Mouse (Mus musculus): ENCODE measurements around the gene Hsd17b10. TPM values are rescaled to one million over a fixed set of nuclear protein-coding genes. Genes with fewer than 3 reads are reported as not detected.

Hsd17b10 gene
- 221 and 234 TPM in 2 replicates for polyA plus RNA-seq (2015; fragmentation: Nextera tagmentation; extraction: Ambion mirVana)

DNA sequence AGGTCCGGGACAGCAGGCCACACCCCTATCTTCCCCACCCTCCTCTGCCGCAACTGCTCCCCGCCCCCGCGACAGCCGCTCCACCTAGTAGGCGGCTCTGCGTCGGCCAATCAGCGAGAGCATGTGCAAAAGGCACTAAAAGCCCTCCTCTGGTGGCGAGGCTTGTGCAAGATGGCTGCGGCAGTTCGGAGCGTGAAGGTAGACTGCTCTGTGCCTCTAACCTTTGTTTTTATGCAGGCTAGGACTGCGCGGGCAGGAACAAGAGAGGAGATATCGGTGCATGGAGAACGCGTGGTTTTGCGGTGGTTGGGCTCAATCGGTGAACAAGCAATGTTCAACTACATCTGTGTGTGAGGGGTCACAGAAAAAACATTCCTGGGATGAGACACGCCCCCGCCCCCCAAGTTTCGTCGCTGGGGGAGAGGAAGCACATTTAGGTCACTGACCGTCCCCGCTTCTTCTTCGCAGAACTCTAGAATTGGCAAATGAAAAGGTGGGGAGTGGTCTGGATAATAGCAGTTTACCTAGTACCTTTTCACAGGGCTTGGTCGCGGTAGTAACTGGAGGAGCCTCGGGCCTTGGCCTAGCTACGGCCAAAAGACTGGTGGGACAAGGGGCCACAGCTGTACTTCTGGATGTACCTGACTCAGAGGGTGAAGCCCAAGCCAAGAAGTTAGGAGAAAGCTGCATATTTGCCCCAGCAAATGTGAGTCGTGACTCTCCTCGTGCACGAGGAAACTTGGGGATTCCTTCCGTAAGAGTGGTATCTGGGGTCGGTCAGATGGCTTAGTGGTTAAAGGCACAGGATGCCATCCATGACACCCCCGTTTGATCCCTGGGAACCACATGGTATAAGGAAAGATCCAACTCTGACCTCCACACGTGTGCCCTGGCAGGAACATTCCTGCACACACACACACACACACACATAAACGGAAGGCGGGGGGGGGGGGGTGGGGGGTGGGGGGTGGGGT is at the start of gene Hsd17b10:
Gene Hsd17b10 (plus strand): TSS at position 109 of the 974 bp plus-strand sequence.
- ATAC-seq (replicated peaks; ENCODE audit: extremely low read depth, insufficient read depth, low FRiP score): peak; percentile 97
- peak within 1 kb of the TSS; percentile 66 for H3K4me2 ChIP-seq (ENCODE audit: low read depth, low read length)
- H3K27ac ChIP-seq (ENCODE audit: low read length): peak within 1 kb of the TSS; percentile 71
- WGBS: 16% methylated on average over 41 of the region's 41 CpGs
- H3K9me3 ChIP-seq (replicated peaks; ENCODE audit: control insufficient read depth, low read length): no peaks in the 10 kb centered on the region
- peaks cover 5% of the 10 kb centered on the region; the same call in 1 of the 2 replicates for H3K27me3 ChIP-seq (ENCODE audit: control insufficient read depth, insufficient read depth, low read length)
- H3K36me3 ChIP-seq (ENCODE audit: control insufficient read depth, insufficient read depth): no peaks in the 10 kb centered on the region; the same call in 1 of the 2 replicates
- H3K4me3 ChIP-seq (ENCODE audit: low read length): peak within 1 kb of the TSS; percentile 63
- peak within 1 kb of the TSS; percentile 72 for H3K9ac ChIP-seq (ENCODE audit: low read length)
- H3K4me1 ChIP-seq (ENCODE audit: control insufficient read depth, insufficient read depth, low read length): no peaks in the 10 kb centered on the region

DNA sequence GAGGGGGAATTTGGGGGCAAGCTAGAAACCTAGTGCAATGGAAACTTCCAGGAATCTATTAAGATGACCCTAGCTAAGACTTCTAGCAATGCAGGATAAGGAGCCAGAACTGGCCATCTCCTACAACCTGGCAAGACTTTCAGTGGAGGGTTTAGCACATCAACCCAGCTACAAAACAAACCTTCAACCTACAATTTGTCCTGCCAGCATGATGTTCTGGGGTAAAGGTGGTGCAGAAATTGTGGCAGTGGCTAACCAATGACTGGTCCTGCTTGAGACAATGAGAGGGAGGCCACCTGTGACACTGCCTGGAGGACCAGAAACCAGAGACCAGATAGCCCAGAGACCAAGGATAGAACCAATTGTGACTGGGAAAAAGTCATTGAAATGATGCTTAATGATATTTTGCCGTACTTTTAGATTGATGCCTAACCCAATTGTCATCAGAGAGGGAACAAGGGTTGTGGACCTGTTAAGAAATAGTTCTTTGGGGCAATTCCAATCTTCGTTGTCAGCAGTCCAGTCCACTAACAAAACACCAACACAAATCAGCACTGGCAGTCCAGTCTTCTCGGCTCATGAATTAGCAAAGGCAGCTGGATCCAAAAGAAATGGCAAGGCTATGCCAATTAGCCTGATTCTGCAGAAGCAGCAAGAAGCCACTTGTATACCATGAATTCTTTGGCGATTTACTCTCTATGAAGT is 2.5 kb upstream of the Hsd17b10 start:
- no peak overlapping the region for H3K4me3 ChIP-seq (ENCODE audit: low read length)
- ATAC-seq (replicated peaks; ENCODE audit: extremely low read depth, insufficient read depth, low FRiP score): no peak
- no peak overlapping the region for H3K9ac ChIP-seq (ENCODE audit: low read length)
- H3K27ac ChIP-seq (ENCODE audit: low read length): no peak overlapping the region
- peaks cover 11% of the 10 kb centered on the region; the same call in 1 of the 2 replicates for H3K27me3 ChIP-seq (ENCODE audit: control insufficient read depth, insufficient read depth, low read length)
- no peaks in the 10 kb centered on the region for H3K4me1 ChIP-seq (ENCODE audit: control insufficient read depth, insufficient read depth, low read length)
- no peaks in the 10 kb centered on the region for H3K9me3 ChIP-seq (replicated peaks; ENCODE audit: control insufficient read depth, low read length)
- no peaks in the 10 kb centered on the region for H3K36me3 ChIP-seq (ENCODE audit: control insufficient read depth, insufficient read depth)
- WGBS: 59% methylated on average over 4 of the region's 4 CpGs
- H3K4me2 ChIP-seq (ENCODE audit: low read depth, low read length): no peak overlapping the region

DNA sequence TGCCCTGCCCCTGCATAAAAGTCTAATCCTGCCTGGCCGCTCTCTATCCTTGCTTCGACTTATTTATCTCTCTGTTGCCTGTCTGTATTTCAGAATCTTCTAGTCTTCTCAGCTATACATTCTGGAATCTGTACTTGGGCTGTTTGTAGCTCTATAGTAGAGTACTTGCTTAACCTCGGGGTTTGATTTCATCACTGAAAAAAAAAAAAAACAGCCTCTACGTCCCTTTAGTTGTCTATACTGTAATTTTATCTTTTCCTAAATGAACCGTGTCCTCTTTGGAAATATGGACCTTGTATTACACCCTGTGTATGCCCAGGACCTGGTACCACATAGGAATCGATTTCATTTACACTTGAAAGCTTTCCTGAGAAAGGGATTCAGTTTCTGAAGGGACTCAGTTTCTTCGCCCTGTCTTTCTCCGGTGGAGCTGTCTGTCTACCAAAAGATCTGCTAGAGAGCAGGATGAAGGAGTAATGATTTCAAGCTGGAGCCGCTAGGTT is 412 bp upstream of the Hsd17b10 start:
- WGBS: 32% methylated on average over 9 of the region's 9 CpGs
- peak overlapping the region; percentile 62 for H3K9ac ChIP-seq (ENCODE audit: low read length)
- no peaks in the 10 kb centered on the region; the same call in 1 of the 2 replicates for H3K36me3 ChIP-seq (ENCODE audit: control insufficient read depth, insufficient read depth)
- H3K27me3 ChIP-seq (ENCODE audit: control insufficient read depth, insufficient read depth, low read length): peaks cover 8% of the 10 kb centered on the region; the same call in 1 of the 2 replicates
- H3K27ac ChIP-seq (ENCODE audit: low read length): peak overlapping the region; percentile 59
- ATAC-seq (replicated peaks; ENCODE audit: extremely low read depth, insufficient read depth, low FRiP score): no peak
- H3K4me3 ChIP-seq (ENCODE audit: low read length): peak overlapping the region; percentile 63
- no peaks in the 10 kb centered on the region for H3K4me1 ChIP-seq (ENCODE audit: control insufficient read depth, insufficient read depth, low read length)
- H3K9me3 ChIP-seq (replicated peaks; ENCODE audit: control insufficient read depth, low read length): no peaks in the 10 kb centered on the region
- peak overlapping the region; percentile 66 for H3K4me2 ChIP-seq (ENCODE audit: low read depth, low read length)

DNA sequence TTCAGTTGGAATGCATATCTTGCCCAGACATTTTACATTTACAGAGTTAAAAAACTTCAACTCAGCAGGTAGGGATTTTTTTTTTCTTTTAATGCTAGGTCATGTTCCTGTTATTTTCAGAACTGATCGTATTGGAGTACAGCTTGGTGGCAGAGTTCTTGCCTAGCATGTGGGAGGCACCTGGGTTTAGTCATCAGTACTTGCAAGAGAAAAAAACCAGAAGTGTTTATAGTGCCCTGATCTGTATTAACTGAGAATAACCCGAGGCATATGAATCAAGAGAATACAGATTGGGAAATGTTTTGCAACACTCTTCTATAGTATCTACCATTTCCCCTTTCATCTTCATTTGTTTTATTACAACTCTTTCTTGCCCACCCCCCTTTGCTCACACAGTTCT is 1.2 kb downstream of the Hsd17b10 start:
- WGBS: 56% methylated on average over 2 of the region's 2 CpGs
- Histone ChIP-seq H3K27me3 (ENCODE audit: control insufficient read depth, insufficient read depth, low read length) (peaks cover 6% of the 10 kb centered on the region; the same call in 1 of the 2 replicates), H3K9me3 (replicated peaks; ENCODE audit: control insufficient read depth, low read length) (no peaks in the 10 kb centered on the region), H3K27ac (ENCODE audit: low read length) (no peak overlapping the region), H3K4me3 (ENCODE audit: low read length) (peak overlapping the region; percentile 9; the same call in 1 of the 2 replicates), H3K9ac (ENCODE audit: low read length) (no peak overlapping the region), H3K4me2 (ENCODE audit: low read depth, low read length) (peak overlapping the region; percentile 66), H3K36me3 (ENCODE audit: control insufficient read depth, insufficient read depth) (no peaks in the 10 kb centered on the region; the same call in 1 of the 2 replicates), H3K4me1 (ENCODE audit: control insufficient read depth, insufficient read depth, low read length) (no peaks in the 10 kb centered on the region)
- ATAC-seq (replicated peaks; ENCODE audit: extremely low read depth, insufficient read depth, low FRiP score): no peak

DNA sequence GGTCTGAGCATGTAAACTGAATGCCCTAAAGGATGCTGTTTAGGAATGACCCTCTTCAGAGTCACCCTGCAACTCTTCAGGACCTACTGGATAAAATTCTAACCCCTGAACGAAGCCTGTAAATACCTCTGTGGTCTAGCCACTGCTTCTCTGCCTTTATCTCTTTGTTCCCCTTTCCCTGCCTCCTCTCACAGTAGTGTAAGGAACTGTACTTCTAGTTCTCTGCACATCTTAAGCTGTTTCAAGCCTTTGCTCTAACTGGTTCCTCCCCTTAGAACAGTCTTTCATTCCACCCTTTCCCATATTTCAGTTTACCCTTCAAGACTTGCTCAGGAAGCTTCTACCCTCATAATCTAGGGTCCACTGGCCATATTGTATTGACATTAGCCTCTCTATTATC is 6.2 kb downstream of the Hsd17b10 start:
- Histone ChIP-seq H3K9ac (ENCODE audit: low read length) (no peak overlapping the region), H3K36me3 (ENCODE audit: control insufficient read depth, insufficient read depth) (no peaks in the 10 kb centered on the region; the same call in 1 of the 2 replicates), H3K27ac (ENCODE audit: low read length) (no peak overlapping the region), H3K4me3 (ENCODE audit: low read length) (no peak overlapping the region), H3K9me3 (replicated peaks; ENCODE audit: control insufficient read depth, low read length) (no peaks in the 10 kb centered on the region), H3K4me1 (ENCODE audit: control insufficient read depth, insufficient read depth, low read length) (no peaks in the 10 kb centered on the region), H3K4me2 (ENCODE audit: low read depth, low read length) (no peak overlapping the region), H3K27me3 (ENCODE audit: control insufficient read depth, insufficient read depth, low read length) (peaks cover 8% of the 10 kb centered on the region; the same call in 1 of the 2 replicates)
- WGBS: 79% methylated on average over 1 of the region's 1 CpGs
- no peak for ATAC-seq (replicated peaks; ENCODE audit: extremely low read depth, insufficient read depth, low FRiP score)

DNA sequence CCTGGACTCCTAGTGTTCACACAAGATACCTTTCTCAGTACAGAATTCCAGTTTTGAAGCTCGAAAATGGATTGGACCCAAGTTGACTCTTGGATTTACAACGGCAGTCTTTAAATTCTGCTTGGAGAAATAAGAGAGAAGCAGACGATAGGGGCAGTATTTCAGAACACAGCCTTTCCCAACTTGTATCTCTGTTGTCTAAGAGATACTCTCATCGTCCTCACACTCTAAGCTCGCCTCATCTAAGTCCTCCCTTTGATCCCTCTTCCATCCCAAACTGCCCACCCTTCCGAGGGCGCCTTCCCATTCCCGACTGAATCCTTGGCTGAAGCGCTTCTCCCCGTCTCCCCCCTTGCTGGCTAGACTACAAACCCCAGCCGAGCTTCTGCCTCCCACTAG is 14.1 kb downstream of the Hsd17b10 start:
- Histone ChIP-seq H3K9ac (ENCODE audit: low read length) (peak overlapping the region; percentile 80), H3K36me3 (ENCODE audit: control insufficient read depth, insufficient read depth) (no peaks in the 10 kb centered on the region; the same call in 1 of the 2 replicates), H3K27me3 (ENCODE audit: control insufficient read depth, insufficient read depth, low read length) (peaks cover 2% of the 10 kb centered on the region; the same call in 1 of the 2 replicates), H3K9me3 (replicated peaks; ENCODE audit: control insufficient read depth, low read length) (0 out of 2 replicates have a peak, but pooled peaks cover 2% of the 10 kb centered on the region), H3K4me2 (ENCODE audit: low read depth, low read length) (peak overlapping the region; percentile 71), H3K27ac (ENCODE audit: low read length) (peak overlapping the region; percentile 88), H3K4me3 (ENCODE audit: low read length) (peak overlapping the region; percentile 69), H3K4me1 (ENCODE audit: control insufficient read depth, insufficient read depth, low read length) (peaks cover 8% of the 10 kb centered on the region)
- 19% methylated on average over 11 of the region's 11 CpGs for WGBS
- ATAC-seq (replicated peaks; ENCODE audit: extremely low read depth, insufficient read depth, low FRiP score): no peak; the same call in 1 of the 2 replicates

DNA sequence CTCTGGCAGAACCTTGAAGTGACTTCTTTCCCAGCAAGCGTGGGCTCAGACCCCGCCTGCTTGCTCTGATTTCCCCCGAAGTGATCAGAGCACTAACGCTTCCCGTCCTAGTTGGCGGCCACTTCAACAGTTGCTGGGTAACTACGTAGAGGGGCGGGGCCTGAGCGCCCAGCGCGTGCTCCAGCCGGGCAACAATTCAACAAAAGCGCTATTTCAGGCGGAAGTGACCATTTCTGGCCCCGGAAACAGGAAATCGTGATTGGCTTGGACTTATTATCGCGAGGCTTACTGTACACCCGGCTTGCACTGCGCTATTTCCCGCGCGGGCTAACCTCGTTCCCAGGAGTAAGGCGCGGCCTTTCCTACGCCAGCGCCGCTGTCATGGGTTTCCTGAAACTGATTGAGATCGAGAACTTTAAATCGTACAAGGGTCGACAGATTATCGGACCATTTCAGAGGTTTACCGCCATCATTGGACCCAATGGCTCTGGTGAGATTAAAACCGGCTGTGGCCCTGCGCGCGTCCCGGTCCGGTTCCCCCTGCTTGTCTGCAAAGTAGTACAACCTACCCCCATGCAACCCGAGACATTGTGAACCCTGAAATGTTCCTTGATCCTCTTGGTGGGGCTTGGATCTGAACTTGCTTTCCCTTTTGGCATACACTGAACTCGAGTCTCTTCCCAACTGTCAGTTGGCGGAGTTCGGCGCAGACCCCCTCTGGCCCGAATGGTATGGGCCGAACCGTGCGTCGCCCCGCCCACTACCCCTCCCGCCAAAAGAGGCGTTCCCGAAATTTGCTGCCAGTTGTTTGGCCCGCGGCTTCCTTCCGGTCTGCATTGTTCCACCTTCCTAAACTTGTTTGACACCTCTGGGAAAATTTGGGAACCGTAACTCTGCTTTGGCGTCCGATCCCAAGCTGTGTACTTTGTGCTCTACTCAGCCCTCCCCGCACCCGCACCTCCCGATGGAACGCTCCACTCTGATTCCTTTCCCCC is 14.8 kb downstream of the Hsd17b10 start, which contains the start of the genes Ribc1 and Smc1a:
Gene Ribc1 (minus strand): TSS at position 145 of the 995 bp plus-strand sequence.
Gene Smc1a (plus strand): TSS at position 278 of the 995 bp plus-strand sequence.
- peak within 1 kb of the TSS; percentile 80 for H3K9ac ChIP-seq (ENCODE audit: low read length)
- H3K9me3 ChIP-seq (replicated peaks; ENCODE audit: control insufficient read depth, low read length): 0 out of 2 replicates have a peak, but pooled peaks cover 2% of the 10 kb centered on the region
- no peaks in the 10 kb centered on the region; the same call in 1 of the 2 replicates for H3K36me3 ChIP-seq (ENCODE audit: control insufficient read depth, insufficient read depth)
- peak within 1 kb of the TSS; percentile 91 for H3K27ac ChIP-seq (ENCODE audit: low read length)
- WGBS: 13% methylated on average over 64 of the region's 64 CpGs
- ATAC-seq (replicated peaks; ENCODE audit: extremely low read depth, insufficient read depth, low FRiP score): peak; percentile 96
- peak within 1 kb of the TSS; percentile 69 for H3K4me3 ChIP-seq (ENCODE audit: low read length)
- H3K27me3 ChIP-seq (ENCODE audit: control insufficient read depth, insufficient read depth, low read length): peaks cover 2% of the 10 kb centered on the region; the same call in 1 of the 2 replicates
- H3K4me2 ChIP-seq (ENCODE audit: low read depth, low read length): peak within 1 kb of the TSS; percentile 71
- peaks cover 8% of the 10 kb centered on the region for H3K4me1 ChIP-seq (ENCODE audit: control insufficient read depth, insufficient read depth, low read length)

Data from heart, embryonic 16.5 days (tissue).